Mouse (Mus musculus) midbrain, embryonic 15.5 days (tissue): Measurements from ENCODE around the gene Zbtb8os. TPM values are rescaled to one million over a fixed set of nuclear protein-coding genes. Genes with fewer than 3 reads are reported as not detected.
A peak's percentile ranks its signal among the peaks of the same experiment; 100 is the strongest.

Experiments
- ATAC-seq: fragments of 200-750 bp; cut with Nextera tagmentation; replicated peaks from 2 replicates; pipeline ENCODE4 v1.8.0; 2017; ENCODE audit warnings: moderate TSS enrichment
- H3K27ac ChIP-seq: fragments of 300-500 bp; sonication (generic); 2 replicates; pipeline ENCODE4 v1.5.1; 2015; ENCODE audit warnings: mild to moderate bottlenecking, inconsistent platforms
- H3K27me3 ChIP-seq: fragments of 300-500 bp; sonication (generic); replicated peaks from 2 replicates; pipeline ENCODE4 v1.6.1; 2015; ENCODE audit warnings: inconsistent platforms
- H3K36me3 ChIP-seq: fragments of 300-500 bp; sonication (generic); replicated peaks from 2 replicates; pipeline ENCODE4 v1.6.1; 2015; ENCODE audit warnings: inconsistent platforms
- H3K4me1 ChIP-seq: fragments of 300-500 bp; sonication (generic); 2 replicates; pipeline ENCODE4 v1.6.1; 2015; ENCODE audit warnings: inconsistent platforms
- H3K4me2 ChIP-seq: fragments of 300-500 bp; sonication (generic); 2 replicates; pipeline ENCODE4 v1.6.1; 2015; ENCODE audit warnings: inconsistent platforms, mild to moderate bottlenecking, moderate library complexity
- H3K4me3 ChIP-seq: fragments of 300-500 bp; sonication (generic); 2 replicates; pipeline ENCODE4 v1.5.1; 2015; ENCODE audit warnings: mild to moderate bottlenecking, inconsistent platforms
- H3K9ac ChIP-seq: fragments of 300-500 bp; sonication (generic); 2 replicates; pipeline ENCODE4 v1.6.1; 2015; ENCODE audit warnings: mild to moderate bottlenecking, inconsistent platforms
- H3K9me3 ChIP-seq: fragments of 300-500 bp; sonication (generic); 2 replicates; pipeline ENCODE4 v1.6.1; 2016; ENCODE audit warnings: inconsistent platforms
- WGBS: fragments of 180-500 bp; shearing (Covaris S2); methylation state at CpG from one replicate; pipeline ENCODE4 v1.1.7; 2015; ENCODE audit warnings: mixed read lengths; 5-methylcytosine and 5-hydroxymethylcytosine counted together
- polyA plus RNA-seq: library from polyadenylated mRNA; unstranded; fragments of >200 nt; fragmentation: Nextera tagmentation; extraction: Ambion mirVana; gene quantifications from 2 replicates; pipeline ENCODE4 v1.2.1, GENCODE M21; 2015

Zbtb8os gene
- polyA plus RNA-seq, 1 experiment from 2014 or later: 19.9 TPM

DNA sequence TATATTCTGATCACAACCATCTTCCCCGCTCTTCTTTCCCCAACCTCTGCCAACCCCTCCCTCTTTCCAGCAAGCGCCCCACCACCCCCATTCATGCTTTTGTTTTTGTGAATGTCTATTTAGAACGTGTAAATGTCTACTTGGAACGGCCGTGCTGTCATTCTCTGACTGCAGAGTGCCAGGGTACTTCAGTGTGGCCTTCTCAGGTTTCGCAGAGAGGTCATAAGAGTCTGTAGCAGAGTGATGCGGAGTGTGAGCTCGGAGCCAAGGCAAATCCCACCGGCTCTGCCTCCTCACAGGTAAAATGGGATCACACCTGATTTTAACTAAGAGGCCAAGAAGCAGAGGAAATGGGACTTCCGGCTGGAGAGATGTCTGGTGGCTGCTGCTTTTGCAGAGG is 36.4 kb upstream of the Zbtb8os start:
- H3K27ac ChIP-seq: no peak overlapping the region
- H3K9me3 ChIP-seq: no peaks in the 10 kb centered on the region
- WGBS: 58% methylated on average over 10 of the region's 10 CpGs
- no peaks in the 10 kb centered on the region for H3K4me1 ChIP-seq
- no peaks in the 10 kb centered on the region for H3K36me3 ChIP-seq
- ATAC-seq: no peak
- no peaks in the 10 kb centered on the region for H3K27me3 ChIP-seq
- no peak overlapping the region for H3K4me3 ChIP-seq
- no peak overlapping the region for H3K4me2 ChIP-seq
- no peak overlapping the region for H3K9ac ChIP-seq

DNA sequence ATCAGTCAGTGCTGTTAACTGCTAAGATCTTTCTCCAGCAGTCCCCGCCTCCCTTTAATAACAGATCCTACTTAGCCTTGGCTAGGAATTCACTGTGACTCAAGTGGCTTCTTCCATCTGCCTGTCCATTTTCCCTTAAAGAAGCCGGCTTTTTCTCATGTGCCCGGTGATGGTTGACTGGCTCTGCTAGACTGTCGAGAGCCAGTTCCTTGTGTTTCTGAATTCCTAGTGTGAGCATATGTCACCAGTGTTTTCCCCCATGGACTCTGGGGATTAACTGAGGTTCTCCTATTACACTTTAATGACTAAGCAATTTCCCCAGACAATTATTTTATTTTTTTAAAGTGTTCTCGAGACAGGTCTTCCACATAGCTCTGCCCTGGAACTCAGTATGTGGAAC is 32.1 kb upstream of the Zbtb8os start:
- no peak overlapping the region for H3K27ac ChIP-seq
- no peaks in the 10 kb centered on the region for H3K27me3 ChIP-seq
- H3K4me3 ChIP-seq: no peak overlapping the region
- peaks cover 12% of the 10 kb centered on the region; the same call in 1 of the 2 replicates for H3K36me3 ChIP-seq
- WGBS: 64% methylated on average over 5 of the region's 5 CpGs
- no peak overlapping the region for H3K4me2 ChIP-seq
- no peak for ATAC-seq
- H3K9ac ChIP-seq: no peak overlapping the region
- no peaks in the 10 kb centered on the region for H3K9me3 ChIP-seq
- no peaks in the 10 kb centered on the region for H3K4me1 ChIP-seq

DNA sequence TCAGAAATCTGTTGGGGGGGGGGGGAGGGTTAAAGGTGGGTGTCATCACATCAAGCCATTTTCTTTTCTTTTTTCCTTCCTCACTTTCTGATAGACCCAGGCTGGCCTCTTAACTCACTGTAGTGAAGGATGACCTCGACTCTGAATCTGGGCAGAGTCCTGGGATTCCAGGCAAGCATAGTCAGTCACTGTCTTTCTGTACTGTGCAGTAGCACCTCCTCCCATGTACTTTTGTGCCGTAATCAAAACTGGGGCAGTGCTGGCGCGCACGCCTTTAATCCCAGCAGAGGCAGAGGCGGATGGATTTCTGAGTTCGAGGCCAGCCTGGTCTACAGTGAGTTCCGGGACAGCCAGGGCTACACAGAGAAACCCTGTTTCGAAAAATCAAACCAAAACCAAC is 31.7 kb upstream of the Zbtb8os start:
- Histone ChIP-seq H3K9me3 (no peaks in the 10 kb centered on the region), H3K4me2 (no peak overlapping the region), H3K27ac (no peak overlapping the region), H3K36me3 (peaks cover 16% of the 10 kb centered on the region; the same call in 1 of the 2 replicates), H3K4me3 (no peak overlapping the region), H3K4me1 (no peaks in the 10 kb centered on the region), H3K9ac (no peak overlapping the region), H3K27me3 (no peaks in the 10 kb centered on the region)
- ATAC-seq: no peak
- 90% methylated on average over 9 of the region's 9 CpGs for WGBS

DNA sequence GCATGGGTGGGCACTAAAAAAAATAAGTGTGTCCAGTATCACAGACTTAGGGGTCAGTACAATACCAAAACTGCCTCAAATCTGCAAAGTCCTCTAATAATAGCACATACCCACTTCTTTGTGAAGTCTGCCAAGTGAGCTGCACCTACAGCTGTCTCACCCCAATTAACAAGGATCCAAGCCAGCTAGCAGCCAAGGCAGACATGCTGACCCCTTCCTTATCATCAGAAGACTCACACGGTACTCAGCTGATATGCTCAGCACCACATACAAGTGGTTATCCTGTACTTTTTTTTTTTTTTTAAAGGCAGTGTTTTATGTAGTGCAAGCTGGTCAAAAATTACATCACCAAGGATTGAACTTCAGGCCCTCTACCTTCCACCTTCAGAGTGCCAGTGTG is 31.2 kb upstream of the Zbtb8os start:
- no peaks in the 10 kb centered on the region for H3K27me3 ChIP-seq
- no peak overlapping the region for H3K9ac ChIP-seq
- H3K36me3 ChIP-seq: peaks cover 17% of the 10 kb centered on the region; the same call in 1 of the 2 replicates
- H3K27ac ChIP-seq: no peak overlapping the region
- H3K4me3 ChIP-seq: no peak overlapping the region
- H3K4me2 ChIP-seq: no peak overlapping the region
- H3K9me3 ChIP-seq: no peaks in the 10 kb centered on the region
- 80% methylated on average over 1 of the region's 1 CpGs for WGBS
- no peak for ATAC-seq
- no peaks in the 10 kb centered on the region for H3K4me1 ChIP-seq

DNA sequence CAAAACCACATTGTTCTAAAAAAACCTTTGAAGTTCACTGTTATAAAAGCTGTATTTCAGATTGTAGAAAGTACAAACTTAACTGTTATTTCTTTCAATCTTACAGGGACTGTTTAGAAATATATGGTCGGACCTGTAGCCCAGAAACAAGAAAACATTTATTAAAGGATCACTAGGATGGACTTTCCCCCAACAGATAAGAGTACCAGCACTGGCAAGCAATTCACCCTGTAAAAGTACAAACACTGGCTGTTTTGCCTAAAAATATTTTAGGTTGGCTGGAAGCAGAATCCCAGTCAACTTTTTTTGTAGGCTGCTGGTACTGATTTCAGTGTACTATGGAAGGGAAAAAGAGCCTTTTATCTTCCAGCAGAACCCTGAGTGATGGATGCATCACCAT is 27.6 kb upstream of the Zbtb8os start:
- no peak for ATAC-seq
- no peak overlapping the region for H3K27ac ChIP-seq
- peaks cover 24% of the 10 kb centered on the region; the same call in 1 of the 2 replicates for H3K36me3 ChIP-seq
- no peaks in the 10 kb centered on the region for H3K9me3 ChIP-seq
- no peaks in the 10 kb centered on the region for H3K4me1 ChIP-seq
- no peaks in the 10 kb centered on the region for H3K27me3 ChIP-seq
- no peak overlapping the region for H3K9ac ChIP-seq
- no peak overlapping the region for H3K4me3 ChIP-seq
- no peak overlapping the region for H3K4me2 ChIP-seq
- WGBS: 96% methylated on average over 1 of the region's 1 CpGs

DNA sequence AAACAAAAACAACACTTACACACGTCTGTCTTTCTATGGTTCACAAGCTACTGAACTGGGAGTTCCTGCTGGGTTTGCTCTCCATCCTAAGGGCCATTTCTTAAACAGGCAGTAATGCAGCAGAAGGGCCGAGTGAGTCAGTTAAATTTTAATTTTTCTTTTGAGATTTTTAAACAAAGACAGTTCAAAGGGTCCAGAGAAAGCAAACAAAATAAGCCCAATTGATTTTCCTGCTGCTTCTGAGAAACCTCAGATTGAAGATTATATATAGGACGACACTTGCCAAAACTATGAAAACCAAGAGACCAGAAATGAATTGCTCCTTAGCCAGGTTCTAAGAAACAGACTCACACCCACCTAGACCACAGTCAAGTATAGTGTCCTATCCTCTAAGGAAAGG is 21.6 kb upstream of the Zbtb8os start:
- Histone ChIP-seq H3K4me1 (no peaks in the 10 kb centered on the region), H3K36me3 (peaks cover 46% of the 10 kb centered on the region), H3K4me2 (no peak overlapping the region), H3K27me3 (no peaks in the 10 kb centered on the region), H3K4me3 (no peak overlapping the region), H3K9me3 (no peaks in the 10 kb centered on the region), H3K27ac (no peak overlapping the region), H3K9ac (no peak overlapping the region)
- no peak for ATAC-seq
- WGBS: 88% methylated on average over 3 of the region's 3 CpGs

DNA sequence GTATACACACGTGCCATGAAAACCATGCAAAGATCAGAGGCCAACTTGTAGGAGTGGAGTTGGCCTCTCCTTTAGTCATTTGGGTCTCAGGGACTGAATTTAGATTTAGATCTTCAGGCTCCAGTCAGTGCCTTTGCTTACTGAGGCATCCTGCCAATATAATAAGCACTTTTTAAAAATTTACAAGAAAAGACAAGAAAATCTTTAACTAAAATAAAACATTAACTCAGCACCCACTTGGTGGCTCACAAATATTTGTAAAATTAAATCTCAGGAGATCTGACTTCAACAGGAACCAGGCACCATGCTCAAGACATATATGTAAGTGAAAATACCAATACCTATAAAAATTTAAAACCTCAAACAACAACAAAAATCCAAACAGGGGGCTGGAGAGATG is 14.6 kb upstream of the Zbtb8os start:
- peaks cover 38% of the 10 kb centered on the region for H3K36me3 ChIP-seq

DNA sequence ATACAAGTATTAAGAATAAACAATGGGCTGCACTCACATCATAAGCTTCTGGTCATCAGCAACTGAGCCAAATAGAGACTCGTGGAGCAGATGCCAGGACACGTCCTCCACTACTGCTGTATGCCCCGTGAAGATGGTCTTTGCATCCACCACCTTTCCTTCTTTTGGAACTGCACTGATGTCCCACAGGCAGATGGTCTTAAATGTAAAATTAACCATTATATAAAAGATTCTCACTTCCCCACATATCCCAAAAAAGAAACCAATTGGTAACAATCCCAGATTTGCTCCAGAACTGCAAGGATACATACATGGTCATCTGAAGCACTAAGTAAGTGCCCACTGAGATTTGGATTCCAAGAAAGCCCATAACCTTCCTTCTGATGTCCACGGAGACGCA is 13.5 kb upstream of the Zbtb8os start:
- no peaks in the 10 kb centered on the region for H3K27me3 ChIP-seq
- WGBS: 90% methylated on average over 5 of the region's 5 CpGs
- peaks cover 31% of the 10 kb centered on the region for H3K36me3 ChIP-seq
- H3K4me1 ChIP-seq: peaks cover 4% of the 10 kb centered on the region; the same call in 1 of the 2 replicates
- no peak overlapping the region for H3K9ac ChIP-seq
- no peak overlapping the region for H3K27ac ChIP-seq
- H3K9me3 ChIP-seq: no peaks in the 10 kb centered on the region
- no peak for ATAC-seq
- no peak overlapping the region for H3K4me2 ChIP-seq
- no peak overlapping the region for H3K4me3 ChIP-seq

More for the DNA sequence above, 14.6 kb upstream of the Zbtb8os start:
- Histone ChIP-seq H3K9ac (no peak overlapping the region), H3K27me3 (no peaks in the 10 kb centered on the region), H3K4me1 (no peaks in the 10 kb centered on the region), H3K9me3 (no peaks in the 10 kb centered on the region), H3K27ac (no peak overlapping the region), H3K4me3 (no peak overlapping the region), H3K4me2 (no peak overlapping the region)
- 92% methylated on average over 1 of the region's 1 CpGs for WGBS
- ATAC-seq: no peak

DNA sequence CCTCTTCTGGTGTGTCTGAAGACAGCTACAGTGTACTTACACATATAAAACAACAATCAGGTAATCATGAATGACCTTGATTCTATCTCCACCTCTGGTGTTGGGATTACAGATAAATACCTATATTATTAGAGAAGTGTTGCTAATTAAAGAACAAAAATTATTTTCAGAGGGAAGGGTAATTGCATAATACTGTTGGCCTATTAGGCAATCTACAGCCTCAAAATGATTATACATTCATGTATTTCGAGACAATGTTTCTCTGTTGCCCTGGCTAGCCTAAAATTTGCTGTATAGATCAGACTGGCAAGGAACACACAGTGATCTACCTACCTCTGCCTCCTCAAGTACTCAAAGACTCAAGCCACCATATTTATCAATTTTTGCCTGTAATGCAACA is 12.0 kb upstream of the Zbtb8os start:
- ATAC-seq: no peak

DNA sequence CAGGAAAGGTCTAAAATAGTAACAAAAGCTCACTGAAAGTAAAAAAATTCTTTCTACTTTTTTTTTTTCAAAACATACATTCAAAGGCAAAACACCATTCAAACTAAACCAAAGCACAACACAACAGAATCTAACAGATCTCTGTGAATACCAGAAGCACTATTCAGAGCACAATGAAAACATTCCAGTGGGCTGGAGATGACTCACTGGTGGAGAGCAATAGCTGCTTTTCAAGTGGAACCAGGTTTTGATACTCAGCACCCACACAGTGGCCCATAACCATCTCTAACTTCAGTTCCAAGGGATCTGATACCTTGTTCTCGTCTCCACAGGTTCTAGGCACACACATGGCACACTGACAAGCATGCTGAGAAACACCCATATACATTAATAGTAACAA is 10.7 kb upstream of the Zbtb8os start:
- Histone ChIP-seq H3K4me3 (no peak overlapping the region), H3K36me3 (peaks cover 32% of the 10 kb centered on the region), H3K9ac (no peak overlapping the region), H3K4me2 (no peak overlapping the region), H3K27ac (no peak overlapping the region), H3K4me1 (peaks cover 4% of the 10 kb centered on the region; the same call in 1 of the 2 replicates), H3K9me3 (no peaks in the 10 kb centered on the region), H3K27me3 (no peaks in the 10 kb centered on the region)
- no peak for ATAC-seq
- 77% methylated on average over 1 of the region's 1 CpGs for WGBS

More for the DNA sequence above, 12.0 kb upstream of the Zbtb8os start:
- Histone ChIP-seq H3K27me3 (no peaks in the 10 kb centered on the region), H3K9me3 (no peaks in the 10 kb centered on the region), H3K36me3 (peaks cover 30% of the 10 kb centered on the region), H3K4me1 (peaks cover 4% of the 10 kb centered on the region; the same call in 1 of the 2 replicates), H3K9ac (no peak overlapping the region), H3K4me3 (no peak overlapping the region), H3K4me2 (no peak overlapping the region), H3K27ac (no peak overlapping the region)
- 89% methylated on average over 1 of the region's 1 CpGs for WGBS

DNA sequence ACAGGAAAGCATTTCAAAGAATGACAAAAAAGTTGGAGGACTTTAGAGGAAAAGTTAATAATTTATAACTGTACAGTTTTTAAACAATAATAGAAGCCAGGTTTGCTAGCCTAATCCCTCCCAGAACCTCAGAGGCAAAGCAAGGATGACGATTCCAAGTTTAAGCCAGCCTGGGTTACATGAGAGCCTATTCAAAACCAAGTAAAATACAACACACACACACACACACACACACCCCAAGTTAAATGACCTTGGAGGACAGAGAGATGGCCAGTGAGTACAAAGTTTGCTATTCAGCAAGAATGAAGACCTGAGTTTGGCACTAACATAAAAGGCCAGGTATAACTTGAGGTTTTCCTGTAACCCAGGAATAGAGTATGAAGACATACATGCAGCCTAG is 9.3 kb upstream of the Zbtb8os start:
- no peaks in the 10 kb centered on the region for H3K27me3 ChIP-seq
- H3K27ac ChIP-seq: no peak overlapping the region
- no peak overlapping the region for H3K4me3 ChIP-seq
- no peak for ATAC-seq
- peaks cover 21% of the 10 kb centered on the region for H3K36me3 ChIP-seq
- WGBS: 63% methylated on average over 1 of the region's 1 CpGs
- peaks cover 14% of the 10 kb centered on the region for H3K4me1 ChIP-seq
- no peak overlapping the region for H3K4me2 ChIP-seq
- H3K9ac ChIP-seq: no peak overlapping the region
- no peaks in the 10 kb centered on the region for H3K9me3 ChIP-seq

DNA sequence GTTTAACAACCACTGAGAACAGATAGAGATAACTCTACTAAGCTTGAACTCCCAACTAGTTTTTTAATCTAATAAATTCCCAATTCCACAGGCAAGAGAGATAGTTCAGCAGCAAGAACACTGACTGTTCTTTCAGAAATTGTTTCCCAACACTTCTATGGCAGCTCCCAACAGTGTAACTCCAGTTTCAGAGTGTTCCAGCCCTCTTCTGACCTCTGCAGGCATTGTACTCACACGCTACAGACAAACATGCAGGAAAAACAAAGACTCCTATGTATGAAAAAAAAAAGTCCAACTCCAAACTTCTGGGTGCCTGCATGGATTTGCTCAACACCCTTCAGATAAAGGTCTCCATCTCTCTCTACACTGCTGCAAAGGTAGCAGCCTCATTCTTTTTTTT is 2.6 kb upstream of the Zbtb8os start:
- Histone ChIP-seq H3K9ac (no peak overlapping the region), H3K9me3 (no peaks in the 10 kb centered on the region), H3K36me3 (peaks cover 11% of the 10 kb centered on the region), H3K27me3 (no peaks in the 10 kb centered on the region), H3K4me3 (peak overlapping the region; percentile 99; the same call in 1 of the 2 replicates), H3K4me2 (peak overlapping the region; percentile 70), H3K4me1 (peaks cover 48% of the 10 kb centered on the region), H3K27ac (no peak overlapping the region)
- 32% methylated on average over 1 of the region's 1 CpGs for WGBS
- no peak for ATAC-seq

DNA sequence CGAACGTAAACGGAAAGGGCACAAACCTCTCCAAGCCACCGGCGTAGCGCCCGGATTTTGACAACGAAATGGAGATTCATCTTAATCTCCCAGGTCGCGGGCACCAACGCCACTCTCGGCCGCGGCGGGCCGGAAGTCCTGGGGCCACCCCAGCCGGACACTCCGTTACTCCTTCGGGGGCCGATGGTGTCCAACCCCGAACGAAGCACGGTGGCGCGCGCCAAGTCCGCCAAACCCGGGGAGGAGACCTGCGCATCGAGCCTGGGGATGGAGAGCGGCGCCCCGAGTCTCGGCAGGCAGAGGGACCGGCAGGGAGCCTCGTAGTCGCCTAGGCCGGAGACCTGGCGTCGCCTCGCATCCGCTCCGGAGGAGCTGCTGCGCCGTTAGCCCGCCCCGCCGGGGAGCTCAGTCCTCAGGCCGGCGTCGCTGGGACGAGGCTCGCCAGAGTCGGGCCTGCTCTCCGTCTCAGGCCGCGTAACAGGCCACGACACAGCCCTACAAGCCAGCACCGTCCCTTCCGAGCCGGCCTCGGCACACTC is 749 bp upstream of the Zbtb8os start:
- Histone ChIP-seq H3K4me3 (peak overlapping the region; percentile 99), H3K36me3 (no peaks in the 10 kb centered on the region), H3K4me2 (peak overlapping the region; percentile 70), H3K27ac (peak overlapping the region; percentile 98), H3K9me3 (no peaks in the 10 kb centered on the region), H3K9ac (peak overlapping the region; percentile 97), H3K4me1 (peaks cover 48% of the 10 kb centered on the region), H3K27me3 (no peaks in the 10 kb centered on the region)
- no peak for ATAC-seq
- WGBS: under 1% methylated on average over 61 of the region's 62 CpGs
